Mouse (Mus musculus) lung, embryonic 14.5 days (tissue): Measurements from ENCODE around the gene Slc9a4. TPM values are rescaled to one million over a fixed set of nuclear protein-coding genes. Genes with fewer than 3 reads are reported as not detected.

Experiments
- ATAC-seq: fragments of 200-750 bp; cut with Nextera tagmentation; 2 replicates; pipeline ENCODE4 v1.8.0; 2017; ENCODE audit warnings: mild to moderate bottlenecking, moderate TSS enrichment, moderate library complexity; ENCODE audit not compliant: insufficient read depth
- DNase-seq: peaks from one replicate; pipeline ENCODE4 v3.0.0-alpha.2; 2015
- H3K27ac ChIP-seq: fragments of 300-500 bp; sonication (generic); 2 replicates; pipeline ENCODE4 v1.5.1; 2014; ENCODE audit warnings: low read depth, mild to moderate bottlenecking, moderate library complexity
- H3K27me3 ChIP-seq: fragments of 300-500 bp; sonication (generic); 2 replicates; pipeline ENCODE4 v1.6.1; 2014; ENCODE audit warnings: low read length, control low read depth; ENCODE audit not compliant: insufficient read depth
- H3K36me3 ChIP-seq: fragments of 300-500 bp; sonication (generic); 2 replicates; pipeline ENCODE4 v1.6.1; 2014; ENCODE audit warnings: control low read depth; ENCODE audit not compliant: insufficient read depth
- H3K4me1 ChIP-seq: fragments of 300-500 bp; sonication (generic); 2 replicates; pipeline ENCODE4 v1.6.1; 2014; ENCODE audit warnings: antibody characterized with exemption, control low read depth; ENCODE audit not compliant: insufficient read depth
- H3K4me2 ChIP-seq: fragments of 300-500 bp; sonication (generic); 2 replicates; pipeline ENCODE4 v1.6.1; 2014; ENCODE audit warnings: mild to moderate bottlenecking
- H3K4me3 ChIP-seq: fragments of 300-500 bp; sonication (generic); 2 replicates; pipeline ENCODE4 v1.5.1; 2014; ENCODE audit warnings: low read depth, low read length
- H3K9ac ChIP-seq: fragments of 300-500 bp; sonication (generic); 2 replicates; pipeline ENCODE4 v1.6.1; 2014
- H3K9me3 ChIP-seq: fragments of 300-500 bp; sonication (generic); 2 replicates; pipeline ENCODE4 v1.6.1; 2016; ENCODE audit warnings: low read depth, low read length, control low read depth
- CTCF ChIP-seq: IDR thresholded peaks from 2 replicates; pipeline ENCODE4 v1.5.1; 2016; ENCODE audit warnings: antibody characterized with exemption, low read depth
- WGBS: fragments of 180-500 bp; shearing (Covaris S2); extraction: QIAGEN DNeasy Blood & Tissue Kit; methylation state at CpG from one replicate; pipeline ENCODE4 v1.1.7; 2014; 5-methylcytosine and 5-hydroxymethylcytosine counted together
- polyA plus RNA-seq: library from polyadenylated mRNA; unstranded; fragments of >200 nt; fragmentation: Nextera tagmentation; extraction: Ambion mirVana; gene quantifications from 2 replicates; pipeline ENCODE4 v1.2.1, GENCODE M21; 2014

Gene Slc9a4
- polyA plus RNA-seq, 1 experiment from 2014 or later = not detected

- no peak for TF ChIP-seq CTCF
- Histone ChIP-seq H3K9me3 (no peaks in the 10 kb centered on the region), H3K4me1 (no peaks in the 10 kb centered on the region), H3K9ac (no peak overlapping the region), H3K36me3 (no peaks in the 10 kb centered on the region), H3K27ac (no peak overlapping the region), H3K4me2 (no peak overlapping the region), H3K4me3 (no peak overlapping the region), H3K27me3 (no peaks in the 10 kb centered on the region)
- ATAC-seq (no peak), DNase-seq (no peak)
- WGBS = 55% methylated on average over 2 of the region's 2 CpGs
Observed at GRCm38 (mm10) chr1:40648234-40648633, 68.4 kb downstream of the Slc9a4 start.

GRCm38 (mm10) chr1:40650803-40651497, 71.1 kb downstream of the Slc9a4 start:
- Histone ChIP-seq H3K27me3 (no peaks in the 10 kb centered on the region), H3K4me2 (no peak overlapping the region), H3K36me3 (no peaks in the 10 kb centered on the region), H3K9me3 (no peaks in the 10 kb centered on the region), H3K4me3 (no peak overlapping the region), H3K9ac (no peak overlapping the region), H3K27ac (no peak overlapping the region), H3K4me1 (no peaks in the 10 kb centered on the region)
- DNase-seq (no peak), ATAC-seq (no peak)
- 41% methylated on average over 6 of the region's 6 CpGs for WGBS
- TF ChIP-seq CTCF = no peak

DNA sequence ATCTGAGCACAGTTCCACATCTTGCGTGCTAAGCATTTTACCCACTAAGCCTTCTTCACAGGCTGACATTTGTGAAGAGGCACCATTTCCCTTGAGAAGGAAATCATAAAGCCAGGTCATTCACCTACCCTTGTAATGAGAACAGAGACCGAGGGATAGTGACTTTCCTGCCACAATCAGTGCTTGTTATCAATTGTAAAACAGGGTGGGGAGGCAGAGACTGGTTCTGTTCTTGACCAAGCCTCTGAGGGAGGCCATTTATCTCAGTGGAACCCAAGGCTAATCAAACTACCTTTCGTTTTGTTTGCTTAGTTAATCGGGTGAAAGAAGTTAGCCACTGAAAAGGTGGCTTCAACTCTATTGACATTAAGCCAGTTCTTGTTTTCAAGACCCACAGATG, 77.2 kb downstream of the Slc9a4 start:
- DNase-seq (no peak), ATAC-seq (no peak)
- H3K27ac ChIP-seq = no peak overlapping the region
- 59% methylated on average over 4 of the region's 4 CpGs for WGBS
- H3K36me3 ChIP-seq = no peaks in the 10 kb centered on the region
- no peak overlapping the region for H3K9ac ChIP-seq
- TF ChIP-seq CTCF = no peak
- H3K4me3 ChIP-seq = no peak overlapping the region
- no peaks in the 10 kb centered on the region for H3K27me3 ChIP-seq
- H3K4me1 ChIP-seq = no peaks in the 10 kb centered on the region
- no peak overlapping the region for H3K4me2 ChIP-seq
- no peaks in the 10 kb centered on the region for H3K9me3 ChIP-seq

DNA sequence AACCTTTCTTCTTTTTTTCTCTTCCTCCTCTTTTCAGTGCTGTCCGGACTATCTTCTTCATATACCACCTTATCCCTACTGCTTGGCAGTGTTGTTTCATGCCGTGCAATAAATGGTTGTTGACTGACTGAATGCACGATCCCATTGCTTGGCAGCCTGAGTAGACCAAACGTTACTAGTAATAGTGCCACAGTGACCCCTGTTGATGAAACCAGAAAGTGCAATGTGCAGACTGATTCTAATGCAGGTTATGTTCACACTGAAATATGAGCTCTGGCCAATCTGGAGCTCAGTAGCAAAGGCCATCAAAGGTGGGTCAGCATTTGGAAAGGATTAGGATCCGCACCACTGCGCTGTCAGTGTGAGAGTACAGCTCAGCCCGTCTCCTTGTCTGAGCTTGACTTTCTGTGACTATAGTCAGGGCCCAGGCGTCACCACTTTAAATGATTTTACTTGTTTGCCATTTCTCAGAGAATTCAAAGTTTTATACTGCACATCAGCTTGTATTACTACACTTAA, 78.2 kb downstream of the Slc9a4 start:
- Histone ChIP-seq H3K4me1 (no peaks in the 10 kb centered on the region), H3K36me3 (no peaks in the 10 kb centered on the region), H3K9me3 (no peaks in the 10 kb centered on the region), H3K4me2 (no peak overlapping the region), H3K9ac (no peak overlapping the region), H3K27ac (no peak overlapping the region), H3K27me3 (no peaks in the 10 kb centered on the region), H3K4me3 (no peak overlapping the region)
- WGBS = 47% methylated on average over 8 of the region's 8 CpGs
- DNase-seq (peak; percentile 78), ATAC-seq (peak; percentile 6; the same call in 1 of the 2 replicates)
- peak; percentile 66 for TF ChIP-seq CTCF

DNA sequence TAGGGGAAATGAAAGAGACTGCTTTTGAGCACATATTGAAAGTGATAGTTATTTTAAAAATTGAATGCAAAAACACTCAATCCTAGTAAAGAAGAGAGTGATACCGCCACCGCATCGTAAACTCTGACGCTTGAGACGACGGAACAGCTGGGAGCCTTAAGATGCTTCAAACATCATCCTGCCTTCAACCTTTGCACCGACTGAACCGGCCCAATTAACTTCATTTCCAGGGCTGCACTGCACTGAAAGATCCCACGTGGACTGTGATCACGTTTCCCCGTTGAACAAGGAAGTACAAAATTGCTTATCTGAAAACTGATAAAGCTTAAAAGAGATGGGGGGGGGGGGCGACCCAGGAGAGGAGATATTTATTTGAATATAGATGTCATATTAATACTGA, 79.1 kb downstream of the Slc9a4 start:
- no peak overlapping the region for H3K4me3 ChIP-seq
- DNase-seq = no peak
- 25% methylated on average over 12 of the region's 12 CpGs for WGBS

GRCm38 (mm10) chr1:40659496-40659895, 79.6 kb downstream of the Slc9a4 start:
- WGBS = 23% methylated on average over 9 of the region's 9 CpGs
- ATAC-seq (no peak), DNase-seq (no peak)
- Histone ChIP-seq H3K4me1 (no peaks in the 10 kb centered on the region), H3K9ac (no peak overlapping the region), H3K36me3 (no peaks in the 10 kb centered on the region), H3K4me2 (peak overlapping the region; percentile 29; the same call in 1 of the 2 replicates), H3K27ac (no peak overlapping the region), H3K9me3 (no peaks in the 10 kb centered on the region), H3K4me3 (no peak overlapping the region), H3K27me3 (no peaks in the 10 kb centered on the region)
- no peak for TF ChIP-seq CTCF

More for the DNA sequence above, 79.1 kb downstream of the Slc9a4 start:
- H3K9me3 ChIP-seq = no peaks in the 10 kb centered on the region
- no peak for TF ChIP-seq CTCF
- no peak overlapping the region for H3K27ac ChIP-seq
- H3K9ac ChIP-seq = no peak overlapping the region
- peak overlapping the region; percentile 29 for H3K4me2 ChIP-seq
- no peaks in the 10 kb centered on the region for H3K27me3 ChIP-seq
- no peaks in the 10 kb centered on the region for H3K4me1 ChIP-seq
- H3K36me3 ChIP-seq = no peaks in the 10 kb centered on the region
- ATAC-seq = no peak

DNA sequence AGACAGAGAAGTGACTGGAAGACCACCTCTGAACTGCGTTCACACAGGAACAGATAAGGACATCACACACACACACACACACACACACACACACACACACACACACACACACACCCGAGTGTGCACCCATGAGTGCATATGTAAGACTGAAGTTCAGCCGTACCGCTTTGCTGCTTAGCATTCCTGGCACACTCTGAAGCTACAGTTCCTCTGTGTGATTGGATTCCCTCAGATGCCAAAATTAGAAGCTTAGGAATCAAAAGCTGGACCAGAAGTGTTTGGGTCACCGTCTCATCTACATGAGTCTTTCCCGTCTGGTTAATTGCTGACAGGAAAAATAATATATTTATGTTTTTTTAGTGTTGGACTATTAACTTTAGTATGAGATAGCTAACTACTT, 81.0 kb downstream of the Slc9a4 start:
- no peak overlapping the region for H3K27ac ChIP-seq
- no peaks in the 10 kb centered on the region for H3K36me3 ChIP-seq
- DNase-seq = no peak
- ATAC-seq = no peak
- H3K4me2 ChIP-seq = no peak overlapping the region
- no peak for TF ChIP-seq CTCF
- no peak overlapping the region for H3K9ac ChIP-seq
- H3K4me1 ChIP-seq = no peaks in the 10 kb centered on the region
- no peaks in the 10 kb centered on the region for H3K27me3 ChIP-seq
- no peak overlapping the region for H3K4me3 ChIP-seq
- WGBS = 71% methylated on average over 6 of the region's 6 CpGs
- no peaks in the 10 kb centered on the region for H3K9me3 ChIP-seq
